In genomic region chr5:119686199-119686964, GRCm38 (mm10) we compare ENCODE assay signal across 7 mouse cellular contexts. TPM values are rescaled to one million over a fixed set of nuclear protein-coding genes. Genes with fewer than 3 reads are reported as not detected.
DNase-seq lines count a peak whose midpoint lies in the region; ATAC-seq and TF ChIP-seq lines count a peak whose summit lies in the region.

No protein-coding gene starts in this region.

- H3K9ac ChIP-seq in ES-Bruce4 (ENCODE audit: low read depth, poor library complexity, severe bottlenecking), result peak overlapping the region; percentile 80
- no peak overlapping the region for H3K9ac ChIP-seq in forebrain, postnatal 0 days
- no peak overlapping the region for H3K9ac ChIP-seq in limb, embryonic 11.5 days (ENCODE audit: low read length)
- H3K9ac ChIP-seq in neural tube, embryonic 12.5 days, result no peak overlapping the region

- TF ChIP-seq POLR2A in ES-Bruce4 (IDR thresholded peaks at IDR 0.05; ENCODE audit: insufficient read depth, low read length), result no peak

- intact Hi-C loops in left cerebral cortex, postnatal 14 days (cut with DNase I), result loop anchor here (2.0 to 10.0 kb wide), 2 partner anchors 118 to 808 kb away; no protein-coding TSS in a partner anchor

- H3K4me3 ChIP-seq in ES-Bruce4 (ENCODE audit: low read depth, low read length), result peak overlapping the region; percentile 54
- H3K4me3 ChIP-seq in forebrain, postnatal 0 days (ENCODE audit: low read depth, low read length), result no peak overlapping the region
- H3K4me3 ChIP-seq in limb, embryonic 11.5 days (ENCODE audit: low read depth, low read length), result peak overlapping the region; percentile 16
- no peak overlapping the region for H3K4me3 ChIP-seq in neural tube, embryonic 12.5 days

- peaks cover 2% of the 10 kb centered on the region for H3K4me1 ChIP-seq in ES-Bruce4 (ENCODE audit: control insufficient read depth, insufficient read depth, low read length)
- no peaks in the 10 kb centered on the region for H3K4me1 ChIP-seq in forebrain, postnatal 0 days (ENCODE audit: insufficient read depth)
- peaks cover 33% of the 10 kb centered on the region for H3K4me1 ChIP-seq in limb, embryonic 11.5 days (ENCODE audit: control insufficient read depth, insufficient read depth, low read length)
- H3K4me1 ChIP-seq in neural tube, embryonic 12.5 days, result peaks cover 7% of the 10 kb centered on the region

- DNase-seq in NIH3T3 (ENCODE audit: low read depth), result peak; percentile 75
- no peak for DNase-seq in forebrain, postnatal 0 days
- DNase-seq in limb, embryonic 11.5 days (ENCODE audit: low spot score), result peak; percentile 67
- no peak for DNase-seq in left cerebral cortex, postnatal 14 days (ENCODE audit: low spot score in 2 of 2)
- no peak for DNase-seq in gastrocnemius, adult 8-10 months (ENCODE audit: low spot score in 2 of 2)

- no peak for ATAC-seq in forebrain, postnatal 0 days
- no peak for ATAC-seq in limb, embryonic 11.5 days (ENCODE audit: insufficient number of reproducible peaks, low FRiP score, low TSS enrichment, low read depth)
- ATAC-seq in neural tube, embryonic 12.5 days (ENCODE audit: low FRiP score, low read depth), result no peak

- no peaks in the 10 kb centered on the region for H3K9me3 ChIP-seq in ES-Bruce4 (replicated peaks; ENCODE audit: control insufficient read depth, insufficient read depth, low read length, poor library complexity, severe bottlenecking)
- H3K9me3 ChIP-seq in forebrain, postnatal 0 days (ENCODE audit: low read length), result no peaks in the 10 kb centered on the region
- H3K9me3 ChIP-seq in limb, embryonic 11.5 days (ENCODE audit: control insufficient read depth, low read length), result no peaks in the 10 kb centered on the region
- H3K9me3 ChIP-seq in neural tube, embryonic 12.5 days, result no peaks in the 10 kb centered on the region

- WGBS in forebrain, postnatal 0 days, result under 1% methylated on average over 30 of the region's 30 CpGs
- under 1% methylated on average over 30 of the region's 30 CpGs for WGBS in limb, embryonic 11.5 days
- 1% methylated on average over 30 of the region's 30 CpGs for WGBS in neural tube, embryonic 12.5 days

- TF ChIP-seq EP300 in ES-Bruce4 (IDR thresholded peaks at IDR 0.05; ENCODE audit: insufficient read depth, low read depth, low read length), result no peak

- peaks cover 9% of the 10 kb centered on the region for H3K36me3 ChIP-seq in ES-Bruce4 (ENCODE audit: control insufficient read depth, insufficient read depth, low read length, poor library complexity, severe bottlenecking)
- no peaks in the 10 kb centered on the region for H3K36me3 ChIP-seq in forebrain, postnatal 0 days (ENCODE audit: insufficient read depth)
- H3K36me3 ChIP-seq in limb, embryonic 11.5 days (ENCODE audit: control insufficient read depth, insufficient read depth, low read length), result peaks cover 2% of the 10 kb centered on the region; the same call in 1 of the 2 replicates
- no peaks in the 10 kb centered on the region for H3K36me3 ChIP-seq in neural tube, embryonic 12.5 days

- H3K4me2 ChIP-seq in forebrain, postnatal 0 days (ENCODE audit: low read depth), result no peak overlapping the region
- peak overlapping the region; percentile 38 for H3K4me2 ChIP-seq in limb, embryonic 11.5 days (ENCODE audit: low read depth, severe bottlenecking)
- peak overlapping the region; percentile 40 for H3K4me2 ChIP-seq in neural tube, embryonic 12.5 days (replicated peaks)

- no peaks in the 10 kb centered on the region for H3K27me3 ChIP-seq in ES-Bruce4 (ENCODE audit: control insufficient read depth, insufficient read depth, low read length, poor library complexity, severe bottlenecking)
- H3K27me3 ChIP-seq in forebrain, postnatal 0 days (ENCODE audit: insufficient read depth, low read length), result peaks cover 89% of the 10 kb centered on the region
- peaks cover 67% of the 10 kb centered on the region for H3K27me3 ChIP-seq in limb, embryonic 11.5 days (ENCODE audit: control insufficient read depth, insufficient read depth, low read length)
- peaks cover 92% of the 10 kb centered on the region for H3K27me3 ChIP-seq in neural tube, embryonic 12.5 days (replicated peaks)

- peak; percentile 32 for TF ChIP-seq CTCF in ES-Bruce4 (IDR thresholded peaks at IDR 0.05; ENCODE audit: low read depth, low read length)
- peak; percentile 46 for TF ChIP-seq CTCF in forebrain, postnatal 0 days (IDR thresholded peaks at IDR 0.05; ENCODE audit: low read depth)

- no peak overlapping the region for H3K27ac ChIP-seq in ES-Bruce4 (ENCODE audit: insufficient read depth, low read length)
- H3K27ac ChIP-seq in forebrain, postnatal 0 days (ENCODE audit: low read depth, low read length), result no peak overlapping the region
- H3K27ac ChIP-seq in limb, embryonic 11.5 days (replicated peaks; ENCODE audit: low read depth, low read length), result peak overlapping the region; percentile 64
- no peak overlapping the region for H3K27ac ChIP-seq in neural tube, embryonic 12.5 days

RNA-seq across cellular contexts. Expression of gene Tbx3, which starts 15.9 kb away (rescaled TPM):
- polyA plus RNA-seq in ES-Bruce4 (2011; ENCODE audit: insufficient read depth, insufficient read length, low read depth, missing spikeins), result 29.8 and 30.1 TPM in 2 replicates
- total RNA-seq in forebrain, postnatal 0 days (2014; rRNA removed), result 1.5 and 2.9 TPM in 2 replicates
- 1.2 and 1.7 TPM in 2 replicates for polyA plus RNA-seq in forebrain, postnatal 0 days (2015; fragmentation: Nextera tagmentation; extraction: Ambion mirVana)
- 42.6 and 52.2 TPM in 2 replicates for polyA plus RNA-seq in limb, embryonic 11.5 days (2014; fragmentation: Nextera tagmentation; extraction: Ambion mirVana)
- 8.6 and 11.0 TPM in 2 replicates for polyA plus RNA-seq in neural tube, embryonic 12.5 days (2016; fragmentation: Nextera tagmentation; extraction: Ambion mirVana)
- 1 to 10 TPM; 3.6 to 5.0 TPM for total RNA-seq in left cerebral cortex, postnatal 14 days (2021)
- total RNA-seq in gastrocnemius, adult 8-10 months (2022), result 1 to 10 TPM; 1.5 to 5.8 (median 3.2) TPM

Comparison
In these comparisons a context has a peak if more than half of its experiments do, and no peak if none do; other contexts are left out.
1. H3K4me3 ChIP-seq: peak in ES-Bruce4 (single experiment) and limb, embryonic 11.5 days (single experiment); none in forebrain, postnatal 0 days (single experiment) and neural tube, embryonic 12.5 days (single experiment).
2. DNase-seq: peak in NIH3T3 (single experiment) and limb, embryonic 11.5 days (single experiment); none in forebrain, postnatal 0 days (single experiment), left cerebral cortex, postnatal 14 days (0 of 2) and gastrocnemius, adult 8-10 months (0 of 2).